Mouse (Mus musculus): ENCODE results near the gene Maats1.

The Maats1 gene

DNA sequence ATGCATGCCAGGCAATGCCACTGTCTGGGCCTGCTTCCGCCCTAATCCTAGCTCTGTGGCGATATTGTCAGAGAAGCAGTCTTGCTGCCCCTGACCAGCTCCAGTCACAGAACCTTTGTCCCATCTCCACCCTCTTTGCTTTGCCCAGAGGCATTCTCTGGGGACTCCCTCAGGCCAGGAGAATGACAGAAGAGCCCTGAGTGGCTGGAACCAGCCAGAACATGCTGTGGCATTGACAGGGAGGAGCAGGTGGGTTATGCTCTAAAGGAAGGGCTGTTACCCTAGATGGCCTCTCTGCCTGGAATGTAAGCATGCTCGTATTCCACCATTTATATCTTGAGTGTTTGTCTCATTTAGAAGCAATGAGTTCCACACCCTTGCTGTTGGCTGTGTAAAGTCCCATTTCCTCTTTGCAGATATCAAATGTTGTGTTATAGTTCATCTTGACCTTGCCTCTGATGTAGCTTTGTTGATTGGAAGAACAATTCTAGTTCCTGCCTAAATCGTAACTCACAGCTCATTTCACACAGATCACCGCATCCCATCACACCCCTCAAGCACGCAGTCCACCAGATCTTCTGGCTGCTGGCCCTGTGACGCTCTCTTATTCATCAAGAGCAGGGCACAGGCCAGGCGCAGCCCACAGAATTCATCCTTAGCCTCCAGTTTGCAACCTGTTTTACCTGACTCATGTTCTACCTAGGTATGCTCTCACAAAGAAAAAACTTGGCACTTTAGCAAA, 28.9 kb upstream of the Maats1 start:
- DNase-seq, result no peak

DNA sequence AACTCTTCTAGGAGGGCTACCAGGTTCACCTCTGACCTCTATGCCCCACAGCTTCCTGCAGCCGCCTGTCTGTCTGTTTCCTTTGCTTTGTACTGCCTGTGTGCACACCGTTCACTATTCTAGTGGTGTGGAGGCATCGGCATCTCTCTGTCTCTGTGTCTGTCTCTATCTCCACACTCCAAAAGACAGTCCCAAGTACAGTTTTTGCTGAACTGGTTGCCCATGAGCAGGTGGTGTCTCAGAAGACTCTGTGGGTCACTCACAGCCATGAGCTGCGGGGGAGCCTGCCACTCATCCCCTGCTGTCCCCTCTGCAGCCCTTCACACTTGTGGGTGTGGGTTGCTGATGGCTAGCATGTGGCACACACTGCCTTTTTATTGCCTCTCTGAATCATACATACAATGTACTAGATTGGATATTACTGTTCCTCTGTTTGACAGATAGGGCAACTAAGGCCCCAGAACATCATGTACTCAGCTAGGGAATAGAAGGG, 28.1 kb upstream of the Maats1 start:
- no peak for DNase-seq

DNA sequence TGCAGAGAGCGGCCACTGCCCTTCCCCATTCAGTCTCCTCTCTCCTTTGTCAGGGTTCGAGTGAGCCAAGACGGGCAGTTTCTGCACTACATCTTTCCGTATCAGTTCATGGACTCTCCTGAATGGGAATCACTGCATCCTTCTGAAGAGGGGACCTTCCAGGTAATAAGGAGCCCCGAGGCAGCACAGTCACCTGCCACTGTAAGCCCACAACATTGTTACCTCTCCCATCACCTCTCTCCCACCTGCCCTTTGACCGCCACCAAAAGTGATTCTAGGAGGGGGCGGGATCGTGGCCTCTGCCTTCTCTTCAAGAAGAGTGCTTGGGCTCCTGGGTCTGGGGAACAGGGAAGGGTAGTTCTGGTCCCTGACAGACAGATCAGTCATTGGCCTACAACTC, 27.5 kb upstream of the Maats1 start:
- DNase-seq, result no peak

DNA sequence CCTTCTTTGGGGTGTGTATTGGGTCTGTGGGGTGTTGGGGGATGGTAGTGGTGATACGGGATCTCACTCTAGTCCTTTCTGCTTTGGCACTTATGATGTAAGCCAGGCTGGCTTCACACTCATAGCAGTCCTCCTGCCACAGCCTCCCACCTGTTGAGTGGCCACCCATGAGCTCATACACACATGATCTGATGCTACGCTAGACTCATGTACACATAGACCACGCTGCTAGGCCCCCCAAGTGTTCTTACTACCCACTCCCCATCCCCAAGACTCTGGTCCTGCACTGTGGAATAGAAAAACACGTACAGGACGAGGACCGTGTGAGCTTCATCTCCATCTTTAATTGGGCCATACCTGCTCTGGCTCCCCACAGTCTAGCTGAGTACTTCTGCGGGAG, 27.1 kb upstream of the Maats1 start:
- DNase-seq, result no peak

DNA sequence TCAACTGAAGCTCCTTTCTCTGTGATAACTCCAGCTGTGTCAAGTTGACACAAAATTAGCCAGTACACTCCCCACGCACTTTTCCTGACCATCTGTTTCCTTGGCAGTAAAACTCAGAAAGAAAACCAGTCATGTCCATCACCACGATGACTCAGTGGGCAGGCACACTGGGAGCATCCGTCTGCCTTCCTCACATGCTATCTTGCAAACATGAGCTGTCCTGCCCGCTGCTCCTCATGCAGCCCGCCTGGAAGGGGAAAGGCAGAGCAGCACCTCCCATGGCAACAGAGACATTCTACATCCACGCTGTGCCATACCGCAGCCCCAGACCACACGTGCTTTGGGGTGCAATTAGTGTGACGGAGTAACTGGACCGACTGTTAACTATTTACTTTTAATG, 26.4 kb upstream of the Maats1 start:
- DNase-seq, result peak; percentile 66

DNA sequence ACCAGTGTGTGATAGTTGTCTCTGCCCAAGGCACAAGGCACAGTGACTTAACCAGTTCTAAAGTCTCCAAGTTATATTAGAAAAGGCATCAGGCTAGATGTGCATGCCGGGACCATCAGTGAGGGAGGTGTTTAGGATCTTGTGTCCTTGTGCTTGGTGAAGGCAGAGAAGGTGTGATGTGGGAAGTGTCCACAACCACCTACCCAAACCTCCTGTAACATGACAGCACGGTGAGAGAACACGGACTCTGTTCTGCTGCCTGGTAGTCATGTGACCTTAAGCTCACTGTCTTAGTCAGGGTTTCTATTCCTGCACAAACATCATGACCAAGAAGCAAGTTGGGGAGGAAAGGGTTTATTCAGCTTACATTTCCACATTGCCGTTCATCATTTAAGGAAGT, 24.3 kb upstream of the Maats1 start:
- no peak for DNase-seq

DNA sequence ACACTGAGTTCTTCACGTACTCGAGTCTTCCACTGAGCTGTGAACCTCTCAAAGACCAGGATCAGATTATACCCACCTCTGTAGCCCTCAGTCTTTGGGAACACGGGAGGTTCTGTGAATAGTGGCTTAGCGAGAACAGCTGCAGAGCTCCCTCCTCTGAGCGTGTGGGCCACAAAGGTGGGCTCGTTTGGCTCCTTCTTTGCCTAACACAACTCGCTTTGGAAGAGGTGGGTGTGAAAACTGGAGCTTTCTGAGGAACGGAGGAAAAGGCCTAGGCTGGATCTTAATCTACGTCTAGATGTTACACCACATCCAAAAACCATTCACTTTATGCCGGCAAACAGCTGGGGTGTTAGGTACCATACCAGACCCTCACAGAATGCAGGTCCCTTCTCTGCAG, 23.4 kb upstream of the Maats1 start:
- DNase-seq, result no peak

DNA sequence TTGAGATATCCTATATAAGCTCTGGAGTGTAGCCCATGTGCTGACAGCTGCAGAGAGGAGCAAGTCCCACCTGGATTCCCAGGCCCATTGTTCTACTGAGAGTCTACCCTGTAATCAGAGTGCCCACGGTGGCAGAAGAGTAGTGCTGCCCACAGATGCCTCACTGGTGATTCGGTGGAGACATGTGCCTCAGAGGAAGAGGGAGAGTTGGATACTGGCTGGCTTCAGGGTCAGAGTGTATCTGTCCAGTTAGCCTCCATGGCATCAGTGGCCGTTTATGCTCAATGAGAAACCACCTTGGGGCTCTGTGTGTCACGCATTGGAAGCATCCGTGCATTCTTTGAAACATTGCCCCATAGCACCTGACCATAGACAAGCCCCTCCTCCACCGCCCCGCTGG, 21.7 kb upstream of the Maats1 start:
- no peak for DNase-seq

DNA sequence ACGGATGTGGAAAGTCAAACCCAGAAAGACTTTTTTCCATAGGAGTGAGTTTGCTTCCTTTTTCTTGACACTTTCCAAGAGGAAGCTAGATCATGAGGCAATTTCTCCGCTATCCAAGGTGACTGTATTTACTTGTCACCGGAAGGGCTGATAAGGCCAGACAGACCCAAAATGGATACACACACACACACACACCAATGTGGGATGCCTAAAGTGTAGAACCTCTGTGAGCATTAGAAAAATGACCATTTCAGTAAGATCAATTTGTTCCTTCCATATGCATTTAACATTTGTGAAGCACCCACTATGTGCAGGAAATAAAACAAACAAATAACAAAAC, 21.3 kb upstream of the Maats1 start:
- no peak for DNase-seq

DNA sequence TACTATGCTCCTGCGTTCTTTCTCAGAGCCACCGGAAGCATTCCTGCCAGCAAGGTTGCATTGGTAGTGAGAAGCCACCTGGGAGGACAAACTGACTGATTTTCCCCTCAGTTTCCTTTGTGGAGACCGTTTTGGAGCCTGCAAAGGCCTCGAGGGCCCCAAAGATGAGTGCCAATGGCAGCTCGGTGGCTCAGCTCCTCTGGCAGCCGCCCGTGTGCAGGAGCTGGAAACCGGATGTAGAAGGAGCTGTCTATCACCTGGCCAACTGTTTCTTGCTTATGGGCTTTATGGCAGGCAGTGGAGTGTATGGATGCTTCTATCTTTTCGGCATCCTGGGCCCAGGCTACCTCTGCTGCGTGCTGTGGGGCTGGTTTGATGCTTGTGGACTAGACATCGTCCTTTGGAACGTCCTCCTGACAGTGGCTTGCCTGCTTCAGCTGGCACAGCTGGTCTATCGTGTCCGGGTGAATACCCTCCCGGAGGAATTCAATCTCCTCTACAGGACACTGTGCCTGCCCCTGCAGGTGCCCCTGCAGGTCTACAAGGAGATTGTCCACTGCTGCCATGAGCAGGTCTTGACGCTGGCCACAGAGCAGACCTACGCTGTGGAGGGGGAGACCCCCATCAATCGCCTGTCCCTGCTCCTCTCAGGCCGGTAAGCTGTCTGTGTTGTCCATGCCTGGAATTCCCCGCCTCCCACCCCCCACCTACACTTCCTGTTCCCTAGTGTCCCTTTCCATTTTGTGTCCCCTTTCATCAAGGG, 20.7 kb upstream of the Maats1 start:
- DNase-seq, result no peak

DNA sequence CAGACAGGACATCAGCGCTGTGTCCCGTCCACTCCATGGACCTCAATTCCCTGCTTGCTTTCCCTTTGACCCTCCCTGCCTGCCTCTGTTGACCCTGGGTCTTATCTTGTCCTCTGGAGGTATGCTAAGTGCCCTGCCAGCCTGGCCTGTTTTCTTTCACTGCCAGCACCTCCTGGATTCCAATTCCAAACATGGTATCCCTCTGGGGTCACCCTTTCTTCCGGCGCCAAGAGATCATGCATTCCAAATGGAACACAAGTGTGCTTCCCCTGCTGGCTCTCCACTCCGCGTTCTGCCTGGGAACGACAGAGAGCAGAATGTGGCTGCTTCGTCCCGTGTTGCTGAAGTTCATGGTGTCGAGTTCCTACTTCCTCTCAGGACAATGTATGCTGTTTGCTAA, 20.0 kb upstream of the Maats1 start, which contains the start of gene Popdc2:
Popdc2 (plus strand) TSS at position 277 of the 400 bp plus-strand sequence.
- no peak for DNase-seq

DNA sequence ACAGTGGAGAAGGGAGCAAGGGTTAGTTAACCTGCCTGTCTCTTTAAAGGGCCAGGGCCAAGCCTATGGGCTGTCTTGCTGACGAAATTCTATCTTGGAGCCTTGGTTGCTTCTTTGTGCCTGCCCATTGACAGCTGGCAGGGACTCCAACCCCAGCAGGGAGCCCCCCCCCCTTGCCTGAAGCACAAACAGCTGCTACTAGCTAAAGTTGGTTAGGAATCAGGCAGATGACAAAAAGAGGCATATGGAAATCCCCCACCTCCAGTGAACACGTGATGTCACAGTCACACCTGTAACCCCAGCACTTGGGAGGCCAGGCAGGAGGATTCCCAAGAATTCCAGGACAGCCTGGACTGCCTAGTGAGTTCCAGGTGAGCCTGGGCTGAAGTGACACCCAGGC, 18.4 kb upstream of the Maats1 start:
- DNase-seq, result peak; percentile 59

DNA sequence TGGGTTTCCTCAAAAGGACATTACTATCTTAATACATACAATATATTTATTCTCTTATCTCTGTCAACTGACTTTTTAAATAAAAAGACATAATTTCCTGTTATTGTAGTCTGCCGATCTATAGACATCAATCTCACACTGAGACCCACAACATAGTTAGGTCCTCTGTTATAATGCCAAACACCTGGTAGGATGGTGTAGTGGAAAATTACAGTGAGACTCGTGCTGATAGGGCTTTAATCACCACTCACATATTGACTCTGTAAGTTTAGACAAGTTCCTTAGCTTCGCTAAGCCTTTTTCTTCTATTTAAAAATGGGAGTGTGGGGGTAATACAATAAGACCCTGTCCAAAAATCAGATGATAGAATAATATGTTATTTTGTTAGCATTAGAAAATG, 17.9 kb upstream of the Maats1 start:
- no peak for DNase-seq

DNA sequence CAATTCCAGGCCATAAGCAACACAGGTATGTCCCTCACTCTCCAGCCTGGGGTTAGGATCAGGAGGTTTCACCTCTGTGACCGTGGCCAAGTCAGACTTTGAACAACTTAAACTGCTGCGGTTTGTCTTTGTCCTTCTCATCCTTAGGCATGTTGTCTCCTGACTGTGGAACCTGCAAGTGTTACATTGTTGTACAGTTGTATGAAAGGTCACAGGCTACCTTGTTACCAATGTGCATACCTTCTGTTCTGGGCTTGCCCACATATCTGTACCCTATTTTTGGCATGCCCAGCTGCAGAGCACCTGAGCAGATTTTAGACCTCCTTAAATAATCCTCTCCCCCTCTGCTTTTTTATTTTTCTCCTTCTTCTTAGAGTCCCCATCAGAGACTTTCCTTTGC, 17.3 kb upstream of the Maats1 start:
- no peak for DNase-seq

DNA sequence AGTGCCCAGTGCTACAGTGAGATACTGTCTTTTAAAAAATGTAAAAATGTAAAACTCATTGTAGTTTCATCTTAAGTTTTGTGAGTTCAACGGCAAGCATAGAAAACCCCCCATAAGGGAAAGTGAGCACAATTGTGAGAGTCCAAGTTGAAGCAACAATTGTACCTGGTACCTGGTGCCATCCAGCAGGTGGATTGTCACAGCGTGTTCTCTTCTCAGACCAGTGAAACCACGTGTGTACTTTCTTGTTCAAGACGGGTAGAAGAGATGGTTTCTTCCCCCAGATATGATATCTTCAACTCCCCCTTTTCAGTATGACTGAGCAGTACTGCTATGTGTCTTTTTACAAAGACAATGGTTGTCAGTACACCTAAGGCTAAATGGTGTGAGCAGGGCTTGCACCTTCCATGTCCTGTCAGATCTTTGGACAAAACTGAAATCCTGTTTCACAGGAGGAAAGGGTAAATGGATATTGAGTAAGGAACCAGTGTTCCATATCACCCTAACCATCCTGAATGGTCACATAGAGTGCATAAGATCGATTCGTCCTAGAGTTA, 16.4 kb upstream of the Maats1 start:
- no peak for DNase-seq

DNA sequence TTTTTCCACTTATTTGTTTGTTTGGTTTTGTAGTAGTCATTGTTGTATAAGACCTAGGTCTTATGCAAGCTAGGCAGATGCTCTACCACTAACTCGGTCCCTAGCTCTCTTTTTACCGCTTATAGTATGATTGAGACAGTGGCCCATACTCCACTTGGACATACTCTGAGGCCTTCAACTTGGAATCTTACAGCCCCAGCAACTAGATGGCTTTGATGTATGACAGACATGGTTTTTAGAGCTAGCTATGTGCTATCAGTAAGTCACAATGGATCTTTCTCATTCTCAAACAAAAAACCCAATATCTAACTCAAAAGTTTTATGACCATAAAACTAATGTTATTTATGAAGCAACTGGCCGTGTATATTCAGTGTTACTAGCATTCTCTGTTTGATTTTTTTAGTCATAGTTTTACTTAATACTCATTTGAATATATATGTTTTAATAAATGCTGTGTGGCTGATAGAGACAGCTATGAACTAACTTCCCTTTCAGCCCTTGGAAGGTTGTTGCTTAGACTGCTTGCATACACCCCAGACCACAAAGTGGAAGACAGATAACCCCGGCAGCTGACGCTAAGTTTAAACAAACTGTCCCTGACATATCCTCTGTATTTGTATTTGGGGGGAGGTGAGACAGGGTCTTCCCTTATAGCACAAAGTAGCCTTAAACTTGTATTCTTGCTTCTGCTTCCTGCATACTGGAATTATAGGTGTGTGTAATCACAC, 12.4 kb upstream of the Maats1 start:
- DNase-seq, result no peak

DNA sequence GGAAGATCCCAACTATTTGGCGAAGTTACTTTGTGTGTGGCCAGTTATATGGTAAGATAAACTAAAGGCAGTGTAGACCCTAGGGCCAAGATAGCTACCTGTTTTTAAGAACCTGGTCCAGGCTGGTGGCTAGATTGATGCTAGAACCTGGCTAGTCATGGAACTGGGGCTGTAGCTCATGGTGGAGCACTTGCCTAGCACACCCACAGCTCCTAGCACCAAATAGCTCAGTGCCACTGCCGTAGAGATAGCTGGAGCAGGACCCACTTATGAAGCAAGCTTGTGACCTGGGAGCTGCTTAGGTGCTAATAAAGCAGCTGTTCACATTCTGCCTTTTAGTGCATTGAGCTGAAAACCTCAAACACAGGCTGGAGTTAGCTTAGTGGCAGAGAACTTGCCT, 11.7 kb upstream of the Maats1 start:
- no peak for DNase-seq

DNA sequence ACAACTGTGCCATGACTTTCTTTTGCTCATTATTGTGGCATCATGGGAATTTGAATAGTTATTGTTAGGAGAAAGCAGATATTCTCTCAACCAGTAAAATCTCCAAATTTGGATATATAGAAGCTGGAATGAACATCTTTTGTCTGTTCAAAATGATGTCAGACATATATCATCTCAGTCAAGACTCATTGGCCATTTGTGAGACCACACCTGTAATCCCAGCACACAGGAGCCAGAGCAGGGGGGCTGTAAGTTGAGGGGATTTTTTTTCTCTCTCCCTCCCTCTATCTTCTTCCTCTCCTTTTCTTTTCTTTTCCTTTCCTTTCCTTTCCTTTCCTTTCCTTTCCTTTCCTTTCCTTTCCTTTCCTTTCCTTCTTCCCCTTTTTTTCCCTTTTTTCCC, 10.9 kb upstream of the Maats1 start:
- DNase-seq, result no peak

DNA sequence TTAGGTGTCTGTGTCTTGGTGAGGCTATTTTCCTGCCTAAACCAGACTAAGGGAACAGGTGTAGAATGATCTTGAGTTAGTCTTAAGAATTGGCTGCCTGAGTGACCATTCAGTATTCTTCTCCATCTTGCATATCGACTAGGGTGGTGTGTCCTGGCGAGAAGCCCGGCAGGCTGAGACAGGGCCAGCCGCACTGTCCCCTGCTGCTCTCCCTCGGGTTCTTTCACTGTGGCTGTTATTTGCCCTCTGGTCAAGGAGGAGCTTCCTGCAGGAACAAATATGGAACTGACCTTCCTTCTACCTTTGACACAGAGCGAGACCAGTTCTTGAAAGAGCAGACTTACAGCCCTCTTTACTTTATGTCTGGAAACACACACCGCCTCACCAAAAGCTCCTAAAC, 10.1 kb upstream of the Maats1 start:
- DNase-seq, result no peak

DNA sequence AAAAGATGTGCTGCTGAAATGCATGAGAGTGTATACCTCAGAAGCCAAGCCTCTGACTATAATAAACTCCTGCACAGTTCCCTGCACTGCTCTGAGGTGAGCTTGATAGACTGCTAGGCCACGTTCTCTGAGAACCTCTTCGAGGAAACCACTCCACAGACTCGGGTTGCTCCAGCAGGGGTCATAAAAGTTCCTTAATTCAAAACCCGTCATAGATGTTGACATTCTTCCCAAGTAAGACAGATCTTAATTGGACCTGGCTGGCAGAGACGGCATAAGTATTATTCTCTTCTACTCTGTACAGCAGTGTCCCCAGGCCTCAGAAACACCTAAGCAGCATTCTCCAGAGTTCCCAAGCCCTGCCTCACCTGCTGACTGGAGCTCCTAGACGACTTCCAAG, 9.0 kb upstream of the Maats1 start:
- DNase-seq, result no peak

DNA sequence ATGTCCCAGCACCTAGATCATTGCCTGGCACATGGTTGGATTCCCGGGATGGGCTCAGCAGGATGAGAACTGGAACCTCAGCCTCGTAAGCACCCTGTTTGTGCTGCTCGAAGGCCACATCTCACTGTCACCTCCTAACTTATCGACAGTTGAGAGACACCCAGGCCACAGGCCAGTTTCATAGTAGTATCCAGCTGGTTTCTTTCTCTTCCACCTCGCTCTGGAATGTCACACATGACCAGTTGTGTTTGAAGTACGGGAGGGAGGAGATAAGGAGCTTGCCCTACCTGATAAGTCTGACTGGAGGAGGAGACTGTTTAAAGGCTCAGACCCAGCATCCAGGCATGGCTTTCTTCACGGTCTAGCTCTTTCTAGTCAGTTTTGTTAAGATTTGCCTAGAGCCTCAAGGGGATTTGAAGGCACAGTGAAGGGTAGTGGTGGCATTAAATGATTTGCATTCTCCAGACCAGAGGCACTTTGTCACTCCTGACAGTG, 8.5 kb upstream of the Maats1 start:
- DNase-seq, result no peak

DNA sequence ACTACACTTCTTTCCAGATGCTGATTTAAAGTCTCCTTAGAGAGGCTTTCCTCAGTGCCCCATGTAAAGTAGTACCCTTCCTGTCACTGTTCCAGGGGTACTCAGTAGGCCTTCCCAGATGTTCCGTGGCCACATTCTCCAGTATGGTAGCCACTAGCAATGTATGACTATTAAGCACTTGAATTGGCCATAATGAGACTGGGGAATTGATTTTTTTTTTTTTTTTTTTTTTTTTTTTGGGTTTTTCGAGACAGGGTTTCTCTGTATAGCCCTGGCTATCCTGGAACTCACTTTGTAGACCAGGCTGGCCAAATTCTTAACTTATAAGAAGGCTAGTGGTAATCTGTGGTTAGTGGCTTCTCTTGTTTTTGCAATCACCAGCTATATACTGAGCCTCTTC, 7.9 kb upstream of the Maats1 start:
- DNase-seq, result no peak

DNA sequence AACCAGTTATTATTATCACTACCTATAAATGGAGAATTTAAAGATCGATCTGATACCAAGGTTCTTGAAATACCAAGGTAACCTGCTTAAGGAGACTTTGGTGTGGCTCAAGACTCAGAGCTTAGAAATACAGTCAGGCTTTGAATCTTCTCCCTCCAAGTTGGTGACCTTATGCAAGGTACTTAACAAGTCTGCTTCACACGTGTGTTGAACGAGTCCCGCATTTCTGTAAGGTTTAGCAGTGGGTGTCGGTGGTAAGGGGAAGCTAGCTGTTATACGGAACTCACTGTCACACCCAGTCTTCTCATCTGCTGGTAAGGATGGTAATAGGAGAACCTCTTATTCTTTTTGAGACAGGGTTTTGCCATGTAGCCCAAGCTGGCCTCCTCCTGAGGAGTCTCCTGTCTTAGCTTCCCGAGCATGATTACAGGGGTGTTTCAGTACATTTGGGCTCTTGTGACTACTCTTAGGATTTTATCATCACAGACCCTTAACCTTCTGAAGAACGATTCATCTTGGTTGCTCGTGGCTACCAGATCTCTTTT, 6.3 kb upstream of the Maats1 start:
- no peak for DNase-seq

All from retina, postnatal 1 day (tissue).